Mouse (Mus musculus): ENCODE measurements around the gene Gm20388.

DNA sequence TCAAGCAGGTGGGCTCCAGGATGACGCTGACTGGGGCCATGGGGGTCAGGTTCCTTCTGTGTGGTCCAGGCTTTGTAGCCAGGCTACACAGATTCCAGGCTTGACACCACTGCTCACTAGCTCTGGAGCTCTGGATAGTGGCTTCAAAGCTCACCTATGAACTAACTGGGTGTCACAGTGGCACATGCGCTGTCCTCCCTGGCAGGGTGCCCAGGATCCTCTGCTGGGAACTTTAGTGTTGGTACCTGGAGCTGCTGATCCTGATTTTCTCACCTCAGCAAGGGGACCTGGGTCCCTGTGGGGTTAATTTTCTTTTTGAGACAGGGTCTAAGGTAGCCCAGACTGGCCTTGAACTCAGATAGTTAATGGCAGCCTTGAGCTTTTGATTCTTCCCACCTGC, 490.6 kb downstream of the Gm20388 start:
- no peak for TF ChIP-seq GATA1 (IDR thresholded peaks at IDR 0.05; ENCODE audit: low read length)
- TF ChIP-seq TAL1 (IDR thresholded peaks at IDR 0.05; ENCODE audit: low read length), result no peak

Data from erythroblast, embryonic 14.5 days (primary cell).